Mouse (Mus musculus): ENCODE results near the gene Vps72. TPM values are rescaled to one million over a fixed set of nuclear protein-coding genes. Genes with fewer than 3 reads are reported as not detected.

Gene Vps72
- total RNA-seq, 2 experiments from 2014 or later, result 77.2 to 78.4 TPM

- peak; percentile 72 for DNase-seq
- intact Hi-C loops (cut with DNase I), result no loop called here
These were observed 52.8 kb downstream of the Vps72 start for GRCm38 (mm10) chr3:95163419-95164255.

DNA sequence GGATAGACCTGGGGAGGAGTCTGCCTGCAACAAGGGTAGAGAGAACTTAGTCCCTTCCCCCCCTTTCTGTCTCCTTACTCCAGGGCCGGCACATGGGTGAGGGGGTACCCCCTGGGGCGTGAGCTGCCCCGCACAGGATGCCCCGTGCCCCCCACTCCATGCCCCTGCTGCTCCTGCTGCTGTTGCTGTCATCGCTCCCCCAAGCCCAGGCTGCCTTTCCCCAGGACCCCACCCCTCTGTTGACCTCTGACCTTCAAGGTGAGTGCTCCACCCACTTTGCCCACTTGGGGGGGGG is 53.4 kb downstream of the Vps72 start:
- no peak for DNase-seq
- intact Hi-C loops (cut with DNase I), result no loop called here

- intact Hi-C loops (cut with DNase I), result no loop called here
- no peak for DNase-seq
These were observed 54.0 kb downstream of the Vps72 start for GRCm38 (mm10) chr3:95164840-95165239.

GRCm38 (mm10) chr3:95169996-95170395 is 59.2 kb downstream of the Vps72 start:
- intact Hi-C loops (cut with DNase I), result no loop called here
- DNase-seq, result no peak

GRCm38 (mm10) chr3:95171105-95171504 is 60.3 kb downstream of the Vps72 start:
- no peak for DNase-seq
- intact Hi-C loops (cut with DNase I), result no loop called here

Small RNAs within 50 kb of the gene (microRNA-seq; reads per million reads assigned to microRNA genes)
- not detected for gene Mir8099-1

Other genes with a start within 250 kb of the Vps72 start
- 100 to 1,000 TPM; 320 to 322 TPM for gene Psmb4, start 224.1 kb upstream of the Vps72 start, total RNA-seq (2021)
- 1 to 10 TPM; 3.8 to 4.8 TPM for gene Selenbp1, start 178.0 kb upstream of the Vps72 start, total RNA-seq (2021)
- gene Rfx5, start 156.9 kb upstream of the Vps72 start, total RNA-seq (2021), result 10 to 100 TPM; 19.6 to 27.6 TPM
- gene Pi4kb, start 136.3 kb upstream of the Vps72 start, total RNA-seq (2021), result 10 to 100 TPM; 50.0 to 56.4 TPM
- 10 to 100 TPM; 23.6 to 25.4 TPM for gene Zfp687, start 95.6 kb upstream of the Vps72 start, total RNA-seq (2021)
- gene Psmd4, start 68.4 kb upstream of the Vps72 start, total RNA-seq (2021), result 100 to 1,000 TPM; 144 to 158 TPM
- 10 to 100 TPM; 20.1 to 25.3 TPM for gene Pip5k1a, start 4.1 kb upstream of the Vps72 start, total RNA-seq (2021)
- gene Tmod4, start 13.5 kb downstream of the Vps72 start, total RNA-seq (2021), result 1 to 10 TPM in 1 of 2 experiments, under 1 TPM in 1; 0.87 to 1.0 TPM
- 10 to 100 TPM; 39.9 to 43.2 TPM for gene Scnm1, start 23.0 kb downstream of the Vps72 start, total RNA-seq (2021)
- gene Lysmd1, start 23.1 kb downstream of the Vps72 start, total RNA-seq (2021), result 10 to 100 TPM; 19.8 to 23.0 TPM
- gene Tnfaip8l2, start 31.3 kb downstream of the Vps72 start, total RNA-seq (2021), result under 1 TPM; 0.74 to 0.92 TPM
- gene Sema6c, start 49.4 kb downstream of the Vps72 start, total RNA-seq (2021), result 100 to 1,000 TPM; 141 to 155 TPM
- 1 to 10 TPM; 9.0 TPM for gene Gabpb2, start 106.9 kb downstream of the Vps72 start, total RNA-seq (2021)
- gene Cdc42se1, start 117.7 kb downstream of the Vps72 start, total RNA-seq (2021), result 10 to 100 TPM; 62.1 to 62.4 TPM
- 100 to 1,000 TPM; 668 to 674 TPM for gene Mllt11, start 121.1 kb downstream of the Vps72 start, total RNA-seq (2021)
- gene Gm128, start 130.6 kb downstream of the Vps72 start, total RNA-seq (2021), result not detected
- under 1 TPM; 0.36 to 0.74 TPM for gene Bnipl, start 140.2 kb downstream of the Vps72 start, total RNA-seq (2021)
- gene Mindy1, start 170.3 kb downstream of the Vps72 start, total RNA-seq (2021), result 10 to 100 TPM; 29.7 to 32.6 TPM
- gene Prune1, start 171.1 kb downstream of the Vps72 start, total RNA-seq (2021), result 10 to 100 TPM; 63.9 to 69.3 TPM
- 1 to 10 TPM; 1.0 to 1.2 TPM for gene Anxa9, start 196.2 kb downstream of the Vps72 start, total RNA-seq (2021)
- 10 to 100 TPM; 53.4 to 54.4 TPM for gene Cers2, start 203.8 kb downstream of the Vps72 start, total RNA-seq (2021)
- 10 to 100 TPM; 60.0 to 64.4 TPM for gene Setdb1, start 246.2 kb downstream of the Vps72 start, total RNA-seq (2021)

Data from left cerebral cortex, postnatal 4 days (tissue).